Mouse (Mus musculus) cerebellum, adult 2 months (tissue): ENCODE measurements around the gene Gsdme. TPM values are rescaled to one million over a fixed set of nuclear protein-coding genes. Genes with fewer than 3 reads are reported as not detected.

Experiments
- DNase-seq, 2 experiments: peaks; one replicate each; pipeline ENCODE4 v3.0.0; 2021
- H3K27ac ChIP-seq: fragments of 200-500 bp; 2 replicates; pipeline ENCODE4 v1.5.1; 2012; ENCODE audit warnings: low read length, control low read depth, inconsistent platforms; ENCODE audit not compliant: insufficient read depth
- H3K27me3 ChIP-seq: fragments of 200-500 bp; 2 replicates; pipeline ENCODE4 v1.6.1; 2012; ENCODE audit warnings: inconsistent platforms, mild to moderate bottlenecking, low read length, moderate library complexity; ENCODE audit not compliant: control insufficient read depth, insufficient read depth
- H3K4me1 ChIP-seq: fragments of 200-500 bp; 2 replicates; pipeline ENCODE4 v1.6.1; 2011; ENCODE audit warnings: low read length; ENCODE audit not compliant: control insufficient read depth, insufficient read depth
- H3K4me3 ChIP-seq: fragments of 200-500 bp; replicated peaks from 2 replicates; pipeline ENCODE3; 2011; ENCODE audit warnings: mild to moderate bottlenecking, low read depth, low read length, control low read depth; ENCODE audit not compliant: insufficient read depth
- CTCF ChIP-seq: fragments of 200-500 bp; IDR thresholded peaks from 2 replicates; pipeline ENCODE4 v1.5.1; 2011; ENCODE audit warnings: low read depth, mild to moderate bottlenecking, control low read depth, low read length, moderate library complexity, borderline replicate concordance; ENCODE audit not compliant: insufficient read depth
- POLR2A ChIP-seq: fragments of 200-500 bp; IDR thresholded peaks from 2 replicates; pipeline ENCODE4 v1.6.1; 2011; ENCODE audit warnings: low read length, control low read depth, borderline replicate concordance; ENCODE audit not compliant: insufficient read depth
- WGBS: fragments of 180-500 bp; shearing (Covaris S2); methylation state at CpG from one replicate; pipeline ENCODE4 v1.1.7; 2018; 5-methylcytosine and 5-hydroxymethylcytosine counted together
- polyA plus RNA-seq: library from polyadenylated mRNA; depleted of rRNA; stranded (reverse); fragments of >200 nt; gene quantifications from 2 replicates; pipeline ENCODE4 v1.2.3, GENCODE M21; 2012

Gsdme gene
- polyA plus RNA-seq, 1 experiment = 16.1 TPM

DNA sequence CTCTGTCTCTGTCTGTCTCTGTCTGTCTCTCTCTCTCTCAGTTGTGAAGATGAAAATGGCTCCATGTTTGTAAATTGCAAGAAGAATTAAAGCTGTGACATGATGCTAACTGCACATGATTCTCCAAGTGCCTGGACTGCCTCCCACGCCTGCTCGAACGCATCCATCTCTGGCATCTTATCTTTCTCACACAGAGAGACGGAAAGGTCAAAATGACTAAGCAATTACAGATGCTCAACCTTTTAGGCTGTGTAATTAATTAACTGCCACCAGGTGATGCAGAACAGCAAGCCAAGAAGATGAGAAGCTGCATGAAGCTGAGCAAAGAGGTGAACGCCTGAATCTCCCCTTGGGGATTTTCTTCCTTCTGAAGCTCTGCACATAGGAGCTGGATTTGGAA lies 23.2 kb downstream of the Gsdme start:
- Histone ChIP-seq H3K27ac (no peak overlapping the region), H3K4me1 (no peaks in the 10 kb centered on the region; the same call in 1 of the 2 replicates), H3K4me3 (no peak overlapping the region), H3K27me3 (no peaks in the 10 kb centered on the region)
- TF ChIP-seq POLR2A = no peak
- TF ChIP-seq CTCF = no peak
- no peak for DNase-seq
- 62% methylated on average over 5 of the region's 5 CpGs for WGBS

DNA sequence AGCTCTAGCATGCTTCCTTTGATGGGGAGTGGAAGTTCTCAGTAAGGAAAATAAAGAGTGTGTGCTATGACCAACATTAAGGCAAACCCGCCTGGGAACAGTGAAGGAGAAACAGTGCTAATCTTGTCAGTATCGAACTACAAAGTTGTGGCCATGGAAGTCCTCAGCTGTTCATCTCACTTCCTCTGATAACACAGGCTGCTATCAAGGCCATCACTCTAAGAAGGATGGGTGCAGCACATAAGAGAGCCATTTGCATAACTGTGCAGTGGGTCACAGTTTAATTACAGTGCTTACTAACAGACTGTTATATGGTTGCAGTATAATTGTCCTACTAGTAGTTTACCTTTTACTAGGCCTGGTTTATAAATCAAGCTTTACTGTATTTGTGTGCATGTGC lies 23.8 kb downstream of the Gsdme start:
- WGBS = 100% methylated on average over 2 of the region's 2 CpGs

DNA sequence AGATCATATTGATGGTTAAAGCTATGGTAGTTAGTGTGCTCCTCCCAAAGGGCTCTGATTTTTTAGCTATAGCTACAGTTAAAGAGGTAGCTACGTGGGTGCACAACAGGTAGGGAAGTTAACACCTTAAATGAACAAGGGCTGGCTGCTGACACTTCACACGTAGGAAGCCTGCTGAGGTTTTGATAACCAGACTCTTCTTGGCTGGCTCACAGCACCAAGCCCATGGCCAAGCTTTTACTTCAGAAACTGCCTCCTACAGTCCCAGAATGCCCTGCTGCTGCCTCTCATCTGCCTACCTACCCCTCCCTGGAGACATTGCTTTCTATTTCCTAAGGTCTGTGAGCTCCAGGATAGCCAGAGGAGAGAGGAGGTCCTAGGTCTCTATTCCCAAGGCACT lies 25.7 kb downstream of the Gsdme start:
- Histone ChIP-seq H3K27ac (no peak overlapping the region), H3K4me3 (no peak overlapping the region), H3K4me1 (no peaks in the 10 kb centered on the region; the same call in 1 of the 2 replicates), H3K27me3 (no peaks in the 10 kb centered on the region)
- no peak for DNase-seq
- TF ChIP-seq POLR2A (no peak), CTCF (no peak)
- 54% methylated on average over 2 of the region's 2 CpGs for WGBS

More for the DNA sequence above, 23.8 kb downstream of the Gsdme start:
- H3K4me1 ChIP-seq = no peaks in the 10 kb centered on the region; the same call in 1 of the 2 replicates
- TF ChIP-seq CTCF (no peak), POLR2A (no peak)
- no peak overlapping the region for H3K27ac ChIP-seq
- DNase-seq = no peak
- H3K27me3 ChIP-seq = no peaks in the 10 kb centered on the region
- no peak overlapping the region for H3K4me3 ChIP-seq

DNA sequence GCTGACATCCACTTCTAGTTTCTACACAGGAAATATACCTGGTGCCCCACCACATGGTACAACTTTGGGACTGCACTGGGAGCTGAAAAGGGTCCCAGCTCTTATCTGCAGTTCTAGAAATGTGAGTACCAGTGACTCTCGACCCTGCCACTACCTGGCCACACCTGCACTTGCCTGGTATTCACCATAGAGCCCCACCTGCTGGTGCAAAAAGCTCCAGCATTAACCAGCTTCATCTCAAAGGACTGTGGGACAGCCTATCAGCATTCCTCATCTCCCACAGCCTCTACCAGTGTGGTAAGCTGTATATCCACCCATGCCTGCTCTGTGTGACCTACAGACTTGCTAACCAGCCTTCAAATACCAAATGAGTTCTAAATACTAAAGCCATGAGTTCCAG lies 30.7 kb downstream of the Gsdme start:
- Histone ChIP-seq H3K4me1 (no peaks in the 10 kb centered on the region; the same call in 1 of the 2 replicates), H3K4me3 (no peak overlapping the region), H3K27me3 (no peaks in the 10 kb centered on the region), H3K27ac (no peak overlapping the region)
- WGBS = 63% methylated on average over 1 of the region's 1 CpGs
- no peak for TF ChIP-seq CTCF
- no peak for TF ChIP-seq POLR2A
- no peak for DNase-seq

DNA sequence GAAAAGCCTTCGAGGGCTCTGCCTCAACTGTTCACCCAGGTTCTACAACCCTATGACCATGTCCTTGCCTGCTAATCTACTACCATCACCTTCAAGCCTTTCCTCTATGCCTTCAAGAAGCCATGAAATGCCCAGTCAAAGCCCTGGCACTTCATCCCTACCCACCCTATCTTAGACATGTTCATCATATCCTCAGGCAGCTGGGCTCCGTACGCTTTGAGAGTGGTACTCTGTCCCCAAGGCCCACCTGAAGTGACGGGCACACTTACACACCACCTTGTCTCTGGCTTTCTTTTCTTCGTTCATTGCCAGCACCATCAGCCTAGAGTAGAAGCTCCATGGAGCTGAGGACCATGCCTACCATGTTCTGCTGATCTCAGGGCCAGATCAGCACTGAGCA lies 32.4 kb downstream of the Gsdme start:
- TF ChIP-seq CTCF (no peak), POLR2A (no peak)
- no peaks in the 10 kb centered on the region for H3K27me3 ChIP-seq
- H3K4me1 ChIP-seq = no peaks in the 10 kb centered on the region
- no peak overlapping the region for H3K27ac ChIP-seq
- DNase-seq = no peak
- no peak overlapping the region for H3K4me3 ChIP-seq
- WGBS = 95% methylated on average over 5 of the region's 5 CpGs

DNA sequence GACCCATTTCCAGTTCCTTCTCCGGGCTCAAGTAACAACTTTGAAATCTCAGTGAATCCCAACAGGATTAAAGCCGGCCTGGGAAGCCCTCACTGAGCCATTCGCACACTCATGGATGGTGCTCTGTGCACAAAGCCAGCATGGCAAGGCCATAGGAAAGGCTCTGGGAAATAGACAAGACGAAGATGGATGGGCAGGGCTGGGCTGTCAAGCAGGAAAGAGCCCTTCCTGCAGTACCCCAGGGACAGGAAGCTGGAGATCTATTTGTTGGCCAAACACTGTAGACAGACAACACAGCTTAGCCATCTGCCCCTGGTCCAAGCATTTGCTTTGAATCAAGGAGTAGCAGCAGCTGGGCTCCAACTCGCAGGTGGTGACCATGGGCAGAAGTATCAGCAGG lies 35.5 kb downstream of the Gsdme start:
- Histone ChIP-seq H3K27ac (no peak overlapping the region), H3K4me3 (no peak overlapping the region), H3K27me3 (no peaks in the 10 kb centered on the region), H3K4me1 (no peaks in the 10 kb centered on the region)
- 75% methylated on average over 5 of the region's 5 CpGs for WGBS
- TF ChIP-seq POLR2A (no peak), CTCF (no peak)
- DNase-seq = no peak

DNA sequence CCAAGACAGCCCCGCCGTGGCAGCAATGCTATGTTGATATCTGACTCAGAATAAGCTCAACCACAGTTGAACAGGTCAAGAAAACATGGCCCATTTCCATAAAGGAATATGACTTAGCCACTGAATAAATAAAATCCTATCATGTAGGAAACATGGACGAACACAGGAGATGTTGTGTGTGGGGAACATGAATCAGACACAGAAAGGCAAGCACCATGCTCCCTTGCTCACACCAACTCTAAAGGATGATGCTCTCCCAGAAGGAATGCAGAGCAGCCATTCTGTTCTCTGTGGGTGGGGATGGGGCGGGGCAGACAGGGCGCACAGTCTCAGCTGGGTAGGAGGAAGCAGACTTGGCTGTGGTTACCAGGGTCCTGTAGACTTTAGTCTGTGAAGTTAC lies 38.4 kb downstream of the Gsdme start:
- H3K4me3 ChIP-seq = no peak overlapping the region
- no peak for DNase-seq
- no peaks in the 10 kb centered on the region for H3K4me1 ChIP-seq
- TF ChIP-seq CTCF (no peak), POLR2A (no peak)
- 86% methylated on average over 5 of the region's 5 CpGs for WGBS
- no peak overlapping the region for H3K27ac ChIP-seq
- no peaks in the 10 kb centered on the region for H3K27me3 ChIP-seq

DNA sequence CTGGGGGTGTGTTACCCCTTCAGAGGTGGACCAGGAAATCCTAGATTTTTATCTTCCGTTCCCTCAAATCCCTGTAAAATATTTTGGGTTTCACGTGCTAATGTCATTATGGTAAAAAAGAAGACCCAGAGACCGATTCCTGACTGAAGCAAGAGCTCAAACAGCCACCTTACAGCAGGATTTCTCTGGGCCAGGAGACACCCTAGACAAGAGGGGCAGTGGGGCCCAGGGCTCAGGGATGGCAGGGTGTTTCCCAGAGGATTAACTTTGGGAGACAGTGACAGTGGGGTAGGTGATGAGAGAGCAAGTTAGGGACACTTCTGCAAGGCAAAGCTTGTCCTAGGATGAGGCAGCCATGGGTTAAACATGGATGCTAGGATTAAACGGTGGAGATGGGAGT lies 40.1 kb downstream of the Gsdme start:
- 90% methylated on average over 4 of the region's 4 CpGs for WGBS
- TF ChIP-seq POLR2A (no peak), CTCF (no peak)

More for the DNA sequence above, 40.1 kb downstream of the Gsdme start:
- DNase-seq = no peak
- Histone ChIP-seq H3K27me3 (no peaks in the 10 kb centered on the region), H3K4me3 (no peak overlapping the region), H3K4me1 (no peaks in the 10 kb centered on the region), H3K27ac (no peak overlapping the region)
